Mouse (Mus musculus) induced T-regulatory cell, adult 2 months (primary cell): ENCODE results near the gene 9130409I23Rik.

Experiments used
- DNase-seq: peaks from one replicate; pipeline ENCODE4 v3.0.0-alpha.2; 2012; ENCODE audit warnings: low read depth

Gene 9130409I23Rik

GRCm38 (mm10) chr1:181050937-181051336 is at the start of gene 9130409I23Rik:
9130409I23Rik (plus strand) TSS chr1:181051237.
- no peak for DNase-seq

GRCm38 (mm10) chr1:181001621-181002020 is 49.4 kb upstream of the 9130409I23Rik start:
- no peak for DNase-seq

- no peak for DNase-seq
Measured at GRCm38 (mm10) chr1:181003790-181004189, 47.2 kb upstream of the 9130409I23Rik start.

- DNase-seq: no peak
Measured at GRCm38 (mm10) chr1:181005331-181005730, 45.7 kb upstream of the 9130409I23Rik start.

- no peak for DNase-seq
Measured at GRCm38 (mm10) chr1:181007831-181008230, 43.2 kb upstream of the 9130409I23Rik start.

GRCm38 (mm10) chr1:181008266-181008665 is 42.8 kb upstream of the 9130409I23Rik start:
- no peak for DNase-seq

- DNase-seq: no peak
Measured at GRCm38 (mm10) chr1:181009011-181009590, 41.9 kb upstream of the 9130409I23Rik start.

- no peak for DNase-seq
Measured at GRCm38 (mm10) chr1:181009754-181010153, 41.3 kb upstream of the 9130409I23Rik start.

- DNase-seq: no peak
Measured at GRCm38 (mm10) chr1:181010171-181010932, 40.7 kb upstream of the 9130409I23Rik start.

- no peak for DNase-seq
Measured at GRCm38 (mm10) chr1:181011601-181012000, 39.4 kb upstream of the 9130409I23Rik start.

GRCm38 (mm10) chr1:181012416-181012815 is 38.6 kb upstream of the 9130409I23Rik start:
- no peak for DNase-seq

- no peak for DNase-seq
Measured at GRCm38 (mm10) chr1:181013446-181013845, 37.6 kb upstream of the 9130409I23Rik start.

- peak; percentile 50 for DNase-seq
Measured at GRCm38 (mm10) chr1:181014731-181015500, 36.1 kb upstream of the 9130409I23Rik start.

- DNase-seq: peak; percentile 25
Measured at GRCm38 (mm10) chr1:181015558-181015957, 35.5 kb upstream of the 9130409I23Rik start.

GRCm38 (mm10) chr1:181016045-181016444 is 35.0 kb upstream of the 9130409I23Rik start:
- DNase-seq: peak; percentile 35

- peak; percentile 89 for DNase-seq
Measured at GRCm38 (mm10) chr1:181016532-181017131, 34.4 kb upstream of the 9130409I23Rik start.

GRCm38 (mm10) chr1:181017212-181017711 is 33.8 kb upstream of the 9130409I23Rik start:
- peak; percentile 91 for DNase-seq

- no peak for DNase-seq
Measured at GRCm38 (mm10) chr1:181017890-181018420, 33.1 kb upstream of the 9130409I23Rik start.

- no peak for DNase-seq
Measured at GRCm38 (mm10) chr1:181020756-181021487, 30.1 kb upstream of the 9130409I23Rik start, which contains the start of gene Ephx1. Ephx1 (minus strand) TSS chr1:181020904.

GRCm38 (mm10) chr1:181021488-181021865 is 29.6 kb upstream of the 9130409I23Rik start:
- no peak for DNase-seq

GRCm38 (mm10) chr1:181022265-181022664 is 28.8 kb upstream of the 9130409I23Rik start:
- DNase-seq: peak; percentile 94
